9 mouse cellular contexts compared by ENCODE assay signal in the genomic region with DNA sequence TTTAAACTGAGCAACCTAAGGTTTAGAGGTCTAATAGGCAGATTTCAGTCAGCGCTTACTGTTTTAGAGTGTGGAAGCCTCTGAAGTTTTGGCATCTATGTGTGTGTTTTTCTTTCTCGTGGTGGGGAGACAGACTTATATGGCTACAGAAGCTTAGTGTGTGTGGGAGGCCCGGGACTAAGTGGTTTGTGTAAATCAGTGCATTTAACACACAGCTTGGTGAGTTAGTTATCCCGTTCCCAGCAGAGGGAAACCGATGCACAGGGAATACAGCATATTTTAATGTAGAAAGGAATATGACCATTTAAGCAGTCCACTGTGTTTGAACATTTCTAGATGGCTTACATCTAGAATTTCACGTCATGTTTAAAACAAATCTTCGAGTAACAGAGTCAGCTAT. TPM values are rescaled to one million over a fixed set of nuclear protein-coding genes. Genes with fewer than 3 reads are reported as not detected.
DNase-seq lines count a peak whose midpoint lies in the region; ATAC-seq and TF ChIP-seq lines count a peak whose summit lies in the region.
"Had no signal": no experiment of that assay in that cellular context is flagged by ENCODE, and none has a peak within 500 bp of the region (broad histone marks: within the 10 kb centered on the region; RNA-seq: fewer than 3 reads in every experiment).

No protein-coding gene starts in this region.

- no peak for DNase-seq in heart, postnatal 0 days (ENCODE audit: low spot score)
- DNase-seq in heart, adult 18-20 months: no peak
- DNase-seq in hindbrain, embryonic 14.5 days (ENCODE audit: low spot score): no peak
- no peak for DNase-seq in urinary bladder, postnatal 10 days (ENCODE audit: low spot score)
- DNase-seq in adrenal gland, adult 8-10 months: no peak
- DNase-seq in natural killer cell, adult 2 months (ENCODE audit: low spot score in 2 of 2): no peak

- peak overlapping the region; percentile 90 for H3K4me2 ChIP-seq in heart, postnatal 0 days (ENCODE audit: low read depth, low read length)
- peak overlapping the region; percentile 76 for H3K4me2 ChIP-seq in hindbrain, embryonic 14.5 days (replicated peaks)
- peak overlapping the region; percentile 79 for H3K4me2 ChIP-seq in midbrain, embryonic 13.5 days (replicated peaks)

- H3K4me3 ChIP-seq in heart, postnatal 0 days (ENCODE audit: low read depth, low read length): peak overlapping the region; percentile 98
- H3K4me3 ChIP-seq in brown adipose tissue, adult 24 weeks (ENCODE audit: insufficient read depth, low read depth, low read length): peak overlapping the region; percentile 86; the same call in 1 of the 2 replicates
- H3K4me3 ChIP-seq in hindbrain, embryonic 14.5 days (replicated peaks; ENCODE audit: low read length): peak overlapping the region; percentile 87
- peak overlapping the region; percentile 95 for H3K4me3 ChIP-seq in midbrain, embryonic 13.5 days (replicated peaks)

- TF ChIP-seq CTCF in heart, postnatal 0 days (IDR thresholded peaks at IDR 0.05; ENCODE audit: low read depth): no peak

- 19% methylated on average over 7 of the region's 7 CpGs for WGBS in heart, postnatal 0 days
- WGBS in hindbrain, embryonic 14.5 days: 46% methylated on average over 7 of the region's 7 CpGs
- WGBS in midbrain, embryonic 13.5 days: 40% methylated on average over 7 of the region's 7 CpGs

- peak overlapping the region; percentile 95 for H3K27ac ChIP-seq in heart, postnatal 0 days (ENCODE audit: low read depth)
- H3K27ac ChIP-seq in brown adipose tissue, adult 24 weeks (replicated peaks; ENCODE audit: low read depth, low read length): no peak overlapping the region
- H3K27ac ChIP-seq in hindbrain, embryonic 14.5 days: no peak overlapping the region
- H3K27ac ChIP-seq in midbrain, embryonic 13.5 days: no peak overlapping the region
- H3K27ac ChIP-seq: macrophage had no signal

- no peaks in the 10 kb centered on the region for H3K27me3 ChIP-seq in heart, postnatal 0 days (ENCODE audit: control insufficient read depth, insufficient read depth, low read length)
- no peaks in the 10 kb centered on the region for H3K27me3 ChIP-seq in hindbrain, embryonic 14.5 days (ENCODE audit: control insufficient read depth, insufficient read depth, low read length)
- no peaks in the 10 kb centered on the region for H3K27me3 ChIP-seq in midbrain, embryonic 13.5 days

- H3K36me3 ChIP-seq in heart, postnatal 0 days (replicated peaks; ENCODE audit: control insufficient read depth, insufficient read depth, low read length): no peaks in the 10 kb centered on the region
- no peaks in the 10 kb centered on the region for H3K36me3 ChIP-seq in hindbrain, embryonic 14.5 days (replicated peaks; ENCODE audit: control insufficient read depth, insufficient read depth)
- H3K36me3 ChIP-seq in midbrain, embryonic 13.5 days: no peaks in the 10 kb centered on the region

- ATAC-seq in heart, postnatal 0 days (ENCODE audit: insufficient read depth, low read depth): no peak
- no peak for ATAC-seq in hindbrain, embryonic 14.5 days (ENCODE audit: low FRiP score)
- no peak for ATAC-seq in midbrain, embryonic 13.5 days

- H3K9ac ChIP-seq in heart, postnatal 0 days (replicated peaks; ENCODE audit: low read depth, low read length): peak overlapping the region; percentile 96; the same call in 1 of the 2 replicates
- H3K9ac ChIP-seq in hindbrain, embryonic 14.5 days: peak overlapping the region; percentile 85
- H3K9ac ChIP-seq in midbrain, embryonic 13.5 days (replicated peaks): peak overlapping the region; percentile 88

- no peaks in the 10 kb centered on the region for H3K9me3 ChIP-seq in heart, postnatal 0 days (replicated peaks; ENCODE audit: control insufficient read depth, low read length)
- H3K9me3 ChIP-seq in hindbrain, embryonic 14.5 days (ENCODE audit: control insufficient read depth, low read length): no peaks in the 10 kb centered on the region
- H3K9me3 ChIP-seq in midbrain, embryonic 13.5 days: no peaks in the 10 kb centered on the region

- H3K4me1 ChIP-seq in heart, postnatal 0 days (ENCODE audit: control insufficient read depth, insufficient read depth): peaks cover 20% of the 10 kb centered on the region
- H3K4me1 ChIP-seq in brown adipose tissue, adult 24 weeks (ENCODE audit: control insufficient read depth, insufficient read depth, insufficient read length, low read length): no peaks in the 10 kb centered on the region; the same call in 1 of the 2 replicates
- peaks cover 17% of the 10 kb centered on the region for H3K4me1 ChIP-seq in hindbrain, embryonic 14.5 days (replicated peaks; ENCODE audit: control insufficient read depth, insufficient read depth, low read length)
- H3K4me1 ChIP-seq in midbrain, embryonic 13.5 days (replicated peaks): peaks cover 16% of the 10 kb centered on the region

- TF ChIP-seq EP300 in heart, postnatal 0 days (IDR thresholded peaks at IDR 0.05; ENCODE audit: low read depth): no peak

RNA-seq across cellular contexts. Expression of a gene that starts 1.6 kb away (rescaled TPM):
- 26.5 and 38.4 TPM in 2 replicates for total RNA-seq in heart, postnatal 0 days (2014; rRNA removed; ENCODE audit: low replicate concordance)
- polyA plus RNA-seq in heart, postnatal 0 days (2015; fragmentation: Nextera tagmentation; extraction: Ambion mirVana): 3.9 and 4.1 TPM in 2 replicates
- 10 to 100 TPM; 11.1 to 14.8 TPM for total RNA-seq in heart, adult 18-20 months (2021)
- 5.4 and 7.8 TPM in 2 replicates for polyA plus RNA-seq in brown adipose tissue, adult 24 weeks (2012; ENCODE audit: insufficient read depth, insufficient read length, missing spikeins)
- polyA plus RNA-seq in hindbrain, embryonic 14.5 days (2014; fragmentation: Nextera tagmentation; extraction: Ambion mirVana): 8.5 and 8.7 TPM in 2 replicates
- 6.1 TPM in 2 replicates for polyA plus RNA-seq in midbrain, embryonic 13.5 days (2015; fragmentation: Nextera tagmentation; extraction: Ambion mirVana)
- total RNA-seq in adrenal gland, adult 8-10 months (2022): 10 to 100 TPM in 3 of 4 experiments, 1 to 10 TPM in 1; 9.6 to 14.1 (median 11.4) TPM
